Mouse (Mus musculus): ENCODE results near the gene Fshr.

Fshr gene

DNA sequence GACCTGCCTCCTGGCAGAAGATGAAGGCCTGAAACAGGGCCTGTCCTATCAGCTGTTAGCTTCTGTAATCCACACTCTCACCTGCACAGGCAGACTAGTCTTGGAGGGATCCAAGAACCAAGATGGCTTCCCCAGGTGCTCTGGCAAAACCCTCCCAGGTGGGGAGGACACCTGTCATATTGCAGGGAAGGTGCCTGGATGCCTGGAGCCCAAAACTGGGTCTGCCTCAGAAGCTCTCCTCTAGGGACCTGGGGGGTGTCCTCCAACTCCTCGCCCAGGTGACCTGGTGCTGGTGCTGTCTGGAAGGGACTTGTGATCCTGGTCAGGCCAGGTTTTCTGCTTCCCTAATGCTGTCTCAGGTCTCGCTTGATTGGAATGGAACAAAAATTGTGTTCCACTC, 167.5 kb downstream of the Fshr start:
- DNase-seq, result no peak

DNA sequence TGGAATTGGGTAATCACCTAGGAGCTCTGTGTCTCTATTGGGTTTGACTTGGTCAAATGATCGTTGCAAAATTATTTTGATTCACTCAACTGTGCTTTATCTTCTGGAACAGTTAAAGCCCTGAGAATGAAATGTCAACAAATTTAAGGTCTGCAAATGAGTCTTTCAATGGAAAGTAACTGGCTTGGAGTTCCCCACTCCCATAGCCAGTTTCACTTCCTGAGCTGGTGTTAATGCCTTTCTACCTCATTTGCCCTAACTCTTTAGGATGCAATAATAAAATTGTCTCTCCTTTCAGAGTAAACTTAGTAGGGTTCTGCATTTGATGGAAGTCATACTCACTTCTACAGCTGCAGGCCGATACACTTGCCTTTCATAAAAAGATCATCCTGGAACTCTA, 181.0 kb downstream of the Fshr start:
- DNase-seq, result no peak

DNA sequence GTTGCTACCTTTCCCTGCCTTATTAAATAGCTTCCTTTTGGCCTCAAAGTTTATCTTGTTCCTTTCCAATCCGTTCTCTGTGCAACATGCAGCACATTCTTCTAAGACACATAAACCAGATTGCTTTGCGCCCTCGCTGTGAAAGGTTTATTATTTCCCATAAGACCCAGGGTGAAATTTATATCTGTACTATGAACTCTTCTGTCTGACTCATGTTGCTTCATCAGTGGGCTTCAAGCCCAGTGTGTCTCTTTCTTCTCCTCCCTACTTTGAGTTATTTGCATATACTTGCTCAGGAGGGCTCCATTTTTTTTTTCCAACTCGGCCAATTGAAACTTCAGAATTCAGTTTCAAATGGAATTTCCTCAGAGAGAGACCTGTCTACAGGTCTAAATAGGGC, 183.5 kb downstream of the Fshr start:
- DNase-seq, result no peak

DNA sequence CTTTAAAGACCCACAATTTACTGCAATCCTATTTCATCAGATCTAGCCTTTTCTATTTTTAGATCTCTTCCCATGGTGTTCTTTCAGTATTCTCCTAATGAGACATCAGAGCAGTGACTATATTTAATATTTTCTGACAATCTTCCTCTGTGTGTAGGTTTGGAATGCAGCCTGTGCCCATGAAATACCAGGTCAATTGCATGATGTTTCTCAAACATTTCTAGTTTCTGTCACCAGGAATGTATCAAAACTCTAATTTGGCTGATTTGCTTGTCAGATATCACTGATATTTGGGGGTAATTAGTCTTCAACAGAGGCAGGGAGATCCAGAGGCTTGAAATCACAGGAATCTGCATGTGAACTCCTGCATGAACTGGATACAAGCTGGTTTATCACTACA, 186.8 kb downstream of the Fshr start:
- no peak for DNase-seq

DNA sequence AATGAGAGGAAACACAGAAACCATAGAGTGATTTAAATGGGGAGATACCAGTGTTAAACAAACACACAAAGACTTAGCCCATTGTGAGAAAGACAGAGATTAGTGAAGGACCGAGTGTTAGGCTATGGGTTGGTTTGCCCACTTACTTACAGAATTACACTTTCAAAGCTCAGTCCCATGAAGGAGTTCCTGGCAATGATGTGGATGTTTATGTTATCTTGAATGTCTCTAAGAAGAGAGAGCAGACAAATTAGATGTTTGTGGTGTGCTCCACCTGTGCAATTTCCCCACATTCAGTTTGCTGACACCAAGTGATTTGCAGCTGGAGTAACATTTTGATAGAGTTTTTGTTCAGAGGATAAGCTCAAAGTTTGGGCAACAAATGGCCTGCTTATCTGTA, 191.4 kb downstream of the Fshr start:
- DNase-seq, result no peak

DNA sequence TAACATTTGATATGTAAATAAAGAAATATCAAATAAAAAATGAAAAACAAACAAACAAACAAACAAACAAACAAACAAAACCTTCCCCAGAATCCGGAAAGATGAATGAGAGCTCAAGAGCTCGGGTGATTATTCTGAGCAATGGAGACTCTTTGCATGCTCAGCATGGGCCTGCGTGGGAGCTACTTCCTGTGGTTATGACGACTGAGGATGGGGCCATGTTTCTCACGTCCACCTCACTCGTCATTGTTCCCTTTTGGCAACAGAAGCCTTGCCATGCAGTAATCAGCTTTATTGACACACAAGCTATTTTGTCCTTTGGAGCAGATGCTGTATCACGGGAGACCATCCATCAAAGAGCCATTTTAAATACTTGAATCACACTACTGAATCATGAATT, 191.8 kb downstream of the Fshr start:
- no peak for DNase-seq

DNA sequence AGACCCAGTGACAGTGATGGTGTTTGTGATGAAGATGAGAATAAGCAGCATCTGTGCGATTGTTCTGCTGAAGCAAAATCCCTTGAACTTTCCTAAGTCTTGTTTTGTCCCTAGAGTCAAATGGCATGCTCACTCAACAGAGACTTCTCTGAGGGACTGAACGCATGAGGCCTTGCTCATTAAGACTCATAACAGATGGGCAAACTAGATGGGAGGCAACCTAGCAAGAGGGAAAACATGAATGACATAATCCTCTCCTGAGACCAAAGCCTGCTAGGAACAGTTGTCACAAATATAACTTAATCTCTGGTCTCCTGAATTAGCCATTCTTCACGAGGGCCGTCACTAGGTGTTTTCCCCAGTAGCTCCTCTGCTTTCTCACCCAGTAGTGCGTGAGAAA, 194.5 kb downstream of the Fshr start:
- DNase-seq, result no peak

DNA sequence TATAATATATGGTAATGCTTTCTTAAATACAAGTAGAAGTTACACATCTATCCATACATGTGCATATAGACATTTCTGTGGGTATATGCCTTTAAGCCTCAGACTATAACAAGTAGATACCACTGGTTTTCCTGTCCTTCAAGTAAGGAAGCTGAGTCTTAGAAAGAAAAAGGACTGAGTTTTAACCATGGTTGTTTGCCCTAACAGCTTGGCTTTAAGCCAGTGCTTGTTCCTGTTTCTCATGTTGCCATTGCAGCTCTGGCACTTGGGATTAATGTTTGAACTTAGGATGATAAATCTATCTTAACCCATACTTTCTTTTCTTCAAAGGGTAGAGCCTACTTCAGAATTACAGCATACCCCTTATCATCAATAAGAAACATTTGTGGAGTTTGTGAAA, 200.6 kb downstream of the Fshr start:
- no peak for DNase-seq

DNA sequence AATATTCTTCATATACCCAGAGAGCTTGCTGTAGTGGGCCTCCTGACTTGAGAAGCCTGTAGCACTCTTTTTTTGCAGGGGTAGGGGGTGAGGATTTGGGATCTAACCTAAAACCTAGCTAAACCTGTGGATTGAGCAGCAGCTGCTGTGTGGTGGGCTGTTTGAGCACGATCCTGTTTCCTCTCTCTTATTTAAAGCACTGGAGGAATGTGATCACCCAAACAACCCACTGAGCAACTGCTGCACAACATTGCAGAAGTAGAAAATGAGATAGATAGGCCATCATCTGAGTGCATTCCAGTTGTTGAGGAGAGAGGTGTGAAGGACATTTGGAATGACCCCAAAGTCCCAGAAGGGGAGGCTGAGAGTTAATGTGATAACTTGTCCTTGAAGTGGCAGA, 202.2 kb downstream of the Fshr start:
- DNase-seq, result no peak

DNA sequence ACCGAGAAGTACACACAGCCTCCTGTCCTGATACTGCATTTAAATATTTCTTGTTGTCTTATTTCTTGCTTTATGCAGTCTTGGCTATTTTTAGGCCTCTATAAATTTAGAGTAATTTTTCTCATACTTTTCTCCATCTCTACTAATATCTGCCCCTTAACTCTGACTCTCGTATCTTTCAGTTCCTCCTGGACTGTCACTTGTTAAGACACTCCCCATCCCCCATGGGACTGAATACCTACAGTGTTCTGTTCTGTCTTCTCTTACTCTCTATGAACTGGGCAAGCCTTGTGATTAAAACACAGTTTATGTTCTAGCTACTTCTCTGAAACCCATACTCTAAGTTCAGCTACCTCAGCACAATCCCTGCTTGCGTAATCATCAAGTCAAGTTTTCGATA, 209.2 kb downstream of the Fshr start:
- DNase-seq, result no peak

DNA sequence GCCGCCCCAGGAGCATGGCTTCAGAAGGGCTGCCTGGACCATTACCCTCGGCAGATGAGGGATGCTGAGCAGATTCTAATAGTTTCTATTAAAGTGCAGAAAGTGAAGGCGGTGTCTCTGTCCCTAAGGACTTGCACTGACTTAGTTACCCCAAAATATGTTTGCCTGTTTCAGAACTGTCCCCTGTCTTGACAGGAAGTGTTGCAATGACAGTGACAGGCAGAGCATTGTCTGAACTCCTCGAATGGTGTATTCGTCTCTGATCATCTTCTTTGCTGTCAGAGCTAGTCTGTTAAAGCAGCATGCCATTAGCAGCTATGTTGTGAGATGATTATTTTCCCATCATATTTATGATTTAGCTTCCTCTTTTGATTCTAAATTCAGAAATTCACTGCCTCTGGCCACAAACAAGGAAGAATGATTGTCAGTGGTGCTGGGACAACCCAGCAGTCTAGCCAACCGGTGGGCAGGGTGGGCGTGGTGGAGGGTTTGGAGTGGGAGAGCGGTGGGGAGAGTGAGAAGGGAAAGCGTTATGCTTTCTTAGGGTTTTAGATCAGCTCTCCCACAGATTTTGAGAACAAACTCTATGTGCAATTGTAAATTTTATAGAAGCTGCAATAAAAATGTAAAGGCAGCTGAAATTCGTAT, 219.6 kb downstream of the Fshr start:
- no peak for DNase-seq

DNA sequence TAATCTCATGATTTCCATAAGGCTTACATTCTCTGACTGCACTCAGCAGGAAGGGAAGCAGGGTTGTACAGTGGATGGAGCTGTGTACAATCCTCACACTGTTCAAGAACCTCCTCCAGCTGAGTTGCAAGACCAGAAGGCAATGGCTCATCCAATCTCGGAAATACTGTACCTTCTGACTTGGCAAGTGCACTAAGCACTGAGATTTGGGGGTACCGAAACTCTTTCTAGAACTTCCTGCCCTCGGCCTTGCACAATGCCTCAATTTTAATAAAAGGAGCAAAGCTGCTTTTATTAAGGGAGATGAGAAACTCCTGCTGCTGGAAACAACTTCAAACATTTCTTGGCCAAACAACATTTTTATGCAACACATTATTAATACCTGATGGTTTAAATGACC, 225.9 kb downstream of the Fshr start:
- no peak for DNase-seq

DNA sequence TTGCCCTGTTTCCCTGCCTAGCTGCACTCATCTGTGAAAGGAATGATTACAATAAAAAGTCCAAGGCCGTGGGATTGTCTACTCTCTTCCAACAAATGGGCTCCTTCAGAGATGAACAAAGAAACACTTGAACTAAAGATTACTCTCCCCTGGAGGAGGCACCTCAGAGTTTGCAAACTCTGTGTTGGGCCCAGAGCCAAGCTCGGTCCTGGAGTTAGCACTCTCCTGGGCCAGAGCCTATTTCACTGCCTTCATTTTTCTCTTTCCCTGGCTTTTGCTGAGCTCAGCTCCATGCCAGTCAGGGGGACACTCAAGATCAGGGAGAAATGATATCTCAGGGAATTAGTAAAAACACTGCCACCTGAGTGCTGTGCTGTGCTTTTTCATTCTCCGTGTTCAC, 234.4 kb downstream of the Fshr start:
- no peak for DNase-seq

DNA sequence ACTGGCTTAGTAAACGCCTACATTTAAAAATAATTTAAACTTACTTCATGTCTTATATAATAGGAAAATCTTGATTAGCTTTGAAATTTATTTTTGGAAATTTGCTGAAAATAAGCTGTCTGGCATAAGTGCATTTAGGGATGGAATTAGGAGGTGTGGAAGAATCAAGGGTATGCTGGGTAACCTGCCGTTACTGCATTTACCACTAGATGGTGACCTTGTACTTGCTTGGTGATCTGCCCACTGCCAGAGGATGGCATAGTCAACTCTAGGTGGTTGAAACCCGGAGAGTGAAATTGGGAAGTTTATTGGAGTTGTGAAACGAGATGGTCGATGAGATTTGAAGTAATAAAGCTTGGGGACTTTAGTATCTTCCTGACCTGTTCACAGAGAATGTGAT, 246.5 kb downstream of the Fshr start:
- DNase-seq, result peak in 1 of 2 experiments; percentile 3

DNA sequence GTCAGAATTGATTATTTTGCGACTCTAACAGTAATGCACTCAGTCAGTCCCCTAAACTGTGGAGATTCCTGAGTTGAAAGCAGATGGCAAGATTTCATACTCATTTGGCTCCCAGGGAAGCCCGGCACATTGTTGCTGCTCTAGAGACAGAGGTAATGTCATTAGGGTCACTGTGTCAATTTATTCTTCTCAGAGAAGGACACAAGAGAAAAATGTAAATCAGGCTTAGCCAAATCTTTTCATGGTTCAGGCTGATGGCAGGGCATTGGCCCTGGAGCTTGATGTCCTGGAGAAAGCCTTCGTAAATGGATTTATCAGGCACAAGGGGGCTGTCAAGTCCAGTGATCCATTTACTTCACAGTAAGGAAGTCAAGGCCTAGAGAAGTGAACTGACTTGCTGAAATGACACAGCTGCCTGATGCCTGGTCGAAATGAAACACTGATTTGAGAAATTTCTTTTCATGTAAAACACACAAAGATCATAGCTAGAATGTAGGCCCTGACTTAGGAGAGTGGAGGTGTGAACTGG, 262.3 kb downstream of the Fshr start:
- no peak for DNase-seq

DNA sequence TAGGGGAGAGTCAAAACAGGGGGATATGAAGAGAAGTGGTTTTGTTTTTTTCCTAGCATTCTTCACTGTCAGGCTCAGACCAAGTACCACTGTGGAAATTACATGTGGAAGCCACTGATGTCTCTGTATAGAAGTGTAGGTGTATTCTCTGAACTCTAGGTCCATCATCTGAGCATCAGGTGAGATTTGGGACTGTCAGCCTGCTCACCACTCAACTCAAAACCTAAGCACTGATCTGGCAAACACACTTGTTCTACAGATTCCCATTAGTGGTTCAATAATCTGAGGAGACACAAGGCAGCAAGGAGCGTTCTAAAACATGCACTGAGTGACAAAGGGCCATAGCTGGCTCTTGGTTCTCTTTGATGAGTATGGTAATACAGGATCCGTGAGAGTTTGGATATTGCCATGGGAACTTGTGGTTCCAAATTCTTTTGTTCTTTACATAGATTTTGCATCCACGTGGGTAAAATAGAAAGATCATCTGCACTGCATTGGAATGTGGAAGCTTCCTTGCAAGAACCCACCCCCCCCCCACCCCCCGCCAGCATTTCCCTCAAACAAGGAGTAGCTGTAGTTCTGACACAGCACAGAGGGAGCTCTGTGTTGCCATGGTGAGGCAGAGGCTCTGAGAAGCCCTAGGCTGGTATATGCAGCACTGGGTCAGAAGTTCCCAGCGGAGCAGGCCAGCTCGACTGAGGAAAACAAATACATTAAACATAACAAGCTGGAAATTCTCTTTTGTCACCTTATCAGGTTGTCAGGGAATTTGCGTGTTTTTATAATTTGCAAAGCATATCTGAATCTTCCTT, 262.9 kb downstream of the Fshr start:
- no peak for DNase-seq

DNA sequence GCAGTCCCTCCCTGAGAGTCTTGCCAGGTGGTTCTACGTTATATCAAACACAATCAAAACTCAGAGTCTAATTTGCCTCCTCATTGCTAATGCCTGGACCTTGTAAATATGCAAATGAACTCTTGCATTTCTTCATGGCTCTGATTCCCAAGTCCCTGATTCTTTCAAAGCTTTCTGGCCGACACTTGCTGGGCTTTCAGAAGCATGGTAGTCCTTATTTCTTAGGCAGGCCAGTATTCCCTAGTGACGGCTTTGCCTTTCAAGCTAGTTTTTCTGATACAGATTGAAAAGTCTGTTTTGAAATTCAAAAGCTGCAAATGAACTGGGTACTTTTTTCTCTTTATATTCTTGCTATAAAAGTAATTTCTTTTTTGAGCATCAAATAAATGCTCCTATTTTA, 263.5 kb downstream of the Fshr start:
- DNase-seq, result no peak
